Mouse (Mus musculus) neural tube, embryonic 15.5 days (tissue): ENCODE results near the gene Dld. TPM values are rescaled to one million over a fixed set of nuclear protein-coding genes. Genes with fewer than 3 reads are reported as not detected.

ENCODE experiments used
- ATAC-seq: fragments of 200-750 bp; cut with Nextera tagmentation; 2 replicates; pipeline ENCODE4 v1.8.0; 2017; ENCODE audit warnings: mild to moderate bottlenecking, moderate TSS enrichment, moderate library complexity; ENCODE audit not compliant: low FRiP score
- H3K27ac ChIP-seq: fragments of 300-500 bp; sonication (generic); replicated peaks from 2 replicates; pipeline ENCODE4 v1.5.1; 2015; ENCODE audit warnings: mild to moderate bottlenecking, inconsistent platforms
- H3K27me3 ChIP-seq: fragments of 300-500 bp; sonication (generic); replicated peaks from 2 replicates; pipeline ENCODE4 v1.6.1; 2015; ENCODE audit warnings: inconsistent platforms
- H3K36me3 ChIP-seq: fragments of 300-500 bp; sonication (generic); 2 replicates; pipeline ENCODE4 v1.6.1; 2015; ENCODE audit warnings: inconsistent platforms
- H3K4me1 ChIP-seq: fragments of 300-500 bp; sonication (generic); 2 replicates; pipeline ENCODE4 v1.6.1; 2015; ENCODE audit warnings: inconsistent platforms
- H3K4me2 ChIP-seq: fragments of 300-500 bp; sonication (generic); 2 replicates; pipeline ENCODE4 v1.6.1; 2015; ENCODE audit warnings: inconsistent platforms, mild to moderate bottlenecking, moderate library complexity
- H3K4me3 ChIP-seq: fragments of 300-500 bp; sonication (generic); replicated peaks from 2 replicates; pipeline ENCODE4 v1.5.1; 2015; ENCODE audit warnings: mild to moderate bottlenecking, inconsistent platforms
- H3K9ac ChIP-seq: fragments of 300-500 bp; sonication (generic); replicated peaks from 2 replicates; pipeline ENCODE4 v1.6.1; 2015; ENCODE audit warnings: mild to moderate bottlenecking, inconsistent platforms
- H3K9me3 ChIP-seq: fragments of 300-500 bp; sonication (generic); replicated peaks from 2 replicates; pipeline ENCODE4 v1.6.1; 2016; ENCODE audit warnings: inconsistent platforms
- WGBS: fragments of 180-500 bp; shearing (Covaris S2); methylation state at CpG from one replicate; pipeline ENCODE4 v1.1.7; 2015; ENCODE audit warnings: mixed read lengths; 5-methylcytosine and 5-hydroxymethylcytosine counted together
- polyA plus RNA-seq: library from polyadenylated mRNA; unstranded; fragments of >200 nt; fragmentation: Nextera tagmentation; extraction: Ambion mirVana; gene quantifications from 2 replicates; pipeline ENCODE4 v1.2.1, GENCODE M21; 2015

The Dld gene
- polyA plus RNA-seq, 1 experiment from 2014 or later: 124 TPM

GRCm38 (mm10) chr12:31293361-31294142 is 57.7 kb downstream of the Dld start:
- WGBS: 75% methylated on average over 15 of the region's 15 CpGs
- Histone ChIP-seq H3K4me1 (peaks cover 5% of the 10 kb centered on the region; the same call in 1 of the 2 replicates), H3K4me3 (no peak overlapping the region), H3K27me3 (no peaks in the 10 kb centered on the region), H3K9ac (no peak overlapping the region), H3K9me3 (no peaks in the 10 kb centered on the region), H3K4me2 (no peak overlapping the region), H3K36me3 (no peaks in the 10 kb centered on the region), H3K27ac (no peak overlapping the region)
- no peak for ATAC-seq

- no peak for ATAC-seq
- no peak overlapping the region for H3K27ac ChIP-seq
- WGBS: 69% methylated on average over 3 of the region's 3 CpGs
- H3K4me3 ChIP-seq: no peak overlapping the region
- no peaks in the 10 kb centered on the region for H3K27me3 ChIP-seq
- no peak overlapping the region for H3K9ac ChIP-seq
- H3K4me2 ChIP-seq: no peak overlapping the region
- no peaks in the 10 kb centered on the region for H3K36me3 ChIP-seq
- H3K9me3 ChIP-seq: no peaks in the 10 kb centered on the region
- H3K4me1 ChIP-seq: peaks cover 5% of the 10 kb centered on the region; the same call in 1 of the 2 replicates
Observed at GRCm38 (mm10) chr12:31290951-31291350, 60.3 kb downstream of the Dld start.

- 91% methylated on average over 10 of the region's 10 CpGs for WGBS
Observed at GRCm38 (mm10) chr12:31289046-31289445, 62.2 kb downstream of the Dld start.

GRCm38 (mm10) chr12:31283617-31284136 is 67.6 kb downstream of the Dld start:
- Histone ChIP-seq H3K4me3 (no peak overlapping the region), H3K9me3 (no peaks in the 10 kb centered on the region), H3K27me3 (no peaks in the 10 kb centered on the region), H3K4me2 (no peak overlapping the region), H3K9ac (no peak overlapping the region), H3K4me1 (no peaks in the 10 kb centered on the region), H3K27ac (no peak overlapping the region), H3K36me3 (no peaks in the 10 kb centered on the region)
- 86% methylated on average over 4 of the region's 4 CpGs for WGBS
- no peak for ATAC-seq

More at GRCm38 (mm10) chr12:31289046-31289445, 62.2 kb downstream of the Dld start:
- no peaks in the 10 kb centered on the region for H3K36me3 ChIP-seq
- no peak overlapping the region for H3K9ac ChIP-seq
- no peak overlapping the region for H3K4me2 ChIP-seq
- H3K4me1 ChIP-seq: no peaks in the 10 kb centered on the region
- H3K27me3 ChIP-seq: no peaks in the 10 kb centered on the region
- H3K27ac ChIP-seq: no peak overlapping the region
- H3K4me3 ChIP-seq: no peak overlapping the region
- no peaks in the 10 kb centered on the region for H3K9me3 ChIP-seq
- ATAC-seq: no peak

DNA sequence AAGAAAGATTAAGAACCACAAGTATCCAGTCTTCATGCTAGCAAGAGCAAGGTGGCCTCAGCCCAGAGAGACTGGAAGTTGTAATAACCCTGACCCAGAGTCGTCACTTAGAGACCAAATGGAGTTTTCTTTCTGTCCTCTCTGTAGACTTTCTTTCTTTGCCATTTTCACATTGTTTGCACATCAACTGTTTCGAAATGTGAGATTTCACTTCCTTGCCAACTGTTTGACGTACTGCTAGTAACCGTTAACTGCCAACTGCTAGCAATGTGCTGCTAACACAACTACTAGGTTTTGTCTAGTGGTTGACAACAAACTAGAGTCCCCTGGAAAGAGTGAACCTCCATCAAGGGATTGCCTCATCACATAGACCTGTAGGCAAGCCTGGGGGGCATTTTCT is 68.1 kb downstream of the Dld start:
- Histone ChIP-seq H3K27me3 (no peaks in the 10 kb centered on the region), H3K36me3 (no peaks in the 10 kb centered on the region), H3K9ac (no peak overlapping the region), H3K4me1 (no peaks in the 10 kb centered on the region), H3K4me2 (no peak overlapping the region), H3K27ac (no peak overlapping the region), H3K9me3 (no peaks in the 10 kb centered on the region), H3K4me3 (no peak overlapping the region)
- no peak for ATAC-seq
- WGBS: 88% methylated on average over 4 of the region's 4 CpGs

DNA sequence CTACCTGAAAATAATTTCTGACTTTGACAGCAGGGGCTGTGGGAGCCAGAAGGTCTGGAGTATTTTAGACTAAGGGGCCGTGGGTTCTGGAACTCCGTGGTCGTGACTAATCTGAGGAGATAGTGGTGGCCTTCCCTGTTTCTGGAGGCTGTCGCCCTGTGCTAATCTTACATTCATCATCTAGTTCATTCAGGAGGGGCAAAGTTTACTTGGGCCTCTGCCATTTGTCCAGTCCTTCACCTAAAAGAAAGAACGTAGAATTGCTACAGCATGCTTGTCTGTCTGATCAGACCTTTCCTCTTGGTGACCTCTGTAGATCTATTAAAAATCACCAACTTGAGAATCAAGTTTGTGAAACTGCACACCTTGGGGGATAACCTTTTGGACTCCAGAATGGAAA is 69.0 kb downstream of the Dld start:
- no peak overlapping the region for H3K9ac ChIP-seq
- H3K9me3 ChIP-seq: no peaks in the 10 kb centered on the region
- H3K4me1 ChIP-seq: no peaks in the 10 kb centered on the region
- no peak for ATAC-seq
- 85% methylated on average over 5 of the region's 5 CpGs for WGBS
- H3K4me3 ChIP-seq: no peak overlapping the region
- no peaks in the 10 kb centered on the region for H3K27me3 ChIP-seq
- no peak overlapping the region for H3K4me2 ChIP-seq
- no peak overlapping the region for H3K27ac ChIP-seq
- H3K36me3 ChIP-seq: no peaks in the 10 kb centered on the region

Other genes starting within 250 kb of the Dld start
- gene Gm6993, start 110.7 kb downstream of the Dld start, polyA plus RNA-seq: not detected in 2 replicates
- 17.4 and 29.1 TPM in 2 replicates for gene Lamb1, start 86.2 kb downstream of the Dld start, polyA plus RNA-seq
- 0.37 and 0.72 TPM in 2 replicates for gene Slc26a3, start 39.4 kb upstream of the Dld start, polyA plus RNA-seq
- 13.2 and 16.5 TPM in 2 replicates for gene Cbll1, start 148.2 kb upstream of the Dld start, polyA plus RNA-seq
- gene Slc26a4, start 208.5 kb upstream of the Dld start, polyA plus RNA-seq: 0.08 TPM in 1 of 2 replicates, not detected in the other